Mouse (Mus musculus) ES-Bruce4 (cell line): Measurements from ENCODE around the gene Ddx46.

Experiments
- EP300 ChIP-seq: IDR thresholded peaks from 2 replicates; pipeline ENCODE4 v1.6.1; 2011; ENCODE audit warnings: low read depth, low read length; ENCODE audit not compliant: insufficient read depth
- POLR2A ChIP-seq: IDR thresholded peaks from one replicate; pipeline ENCODE4 v1.8.1; 2011; ENCODE audit warnings: low read length; ENCODE audit not compliant: insufficient read depth

- TF ChIP-seq POLR2A = no peak
- no peak for TF ChIP-seq EP300
Observed at GRCm38 (mm10) chr13:55601611-55602010, 33.2 kb upstream of the Ddx46 start.
